Mouse (Mus musculus) left cerebral cortex, postnatal 14 days (tissue): ENCODE data around the gene Spata25. TPM values are rescaled to one million over a fixed set of nuclear protein-coding genes. Genes with fewer than 3 reads are reported as not detected.
A peak's percentile ranks its signal among the peaks of the same experiment; 100 is the strongest.
"Not testable (repeated sequence)": the region's sequence is repeated elsewhere in the genome, so short reads cannot be mapped to it uniquely, and the experiment has no call there.

Source experiments
- DNase-seq, 2 experiments: peaks; one replicate each; pipeline ENCODE4 v3.0.0; 2021 to 2022; ENCODE audit warnings: low spot score in 2 of 2, mixed read lengths in 1 of 2
- intact Hi-C: fragments of 180-260 bp; cut with DNase I; formaldehyde crosslinking; loops from one replicate; pipeline ENCODE4 v1.15.1; 2025
- total RNA-seq, 2 experiments: library from RNA; stranded (reverse); gene quantifications; 2 replicates each; pipeline ENCODE4 v1.2.3; 2021

The Spata25 gene
- total RNA-seq, 2 experiments from 2014 or later = not detected

- intact Hi-C loops = no loop called here
- DNase-seq = no peak
Measured at GRCm38 (mm10) chr2:164817703-164818102, 10.6 kb downstream of the Spata25 start.

GRCm38 (mm10) chr2:164817206-164817605, 11.1 kb downstream of the Spata25 start:
- intact Hi-C loops = no loop called here
- DNase-seq = no peak

GRCm38 (mm10) chr2:164815821-164816220, 12.5 kb downstream of the Spata25 start:
- intact Hi-C loops = no loop called here
- no peak for DNase-seq

GRCm38 (mm10) chr2:164815348-164815747, 13.0 kb downstream of the Spata25 start:
- DNase-seq = no peak

GRCm38 (mm10) chr2:164813557-164813956, 14.8 kb downstream of the Spata25 start:
- intact Hi-C loops = no loop called here

More at GRCm38 (mm10) chr2:164815348-164815747, 13.0 kb downstream of the Spata25 start:
- intact Hi-C loops = no loop called here

GRCm38 (mm10) chr2:164806614-164807013, 21.7 kb downstream of the Spata25 start:
- intact Hi-C loops = no loop called here
- DNase-seq = no peak

More at GRCm38 (mm10) chr2:164813557-164813956, 14.8 kb downstream of the Spata25 start:
- no peak for DNase-seq

- intact Hi-C loops = no loop called here
- peak in 1 of 2 experiments; percentile 28 for DNase-seq
Measured at GRCm38 (mm10) chr2:164805332-164805718, 23.0 kb downstream of the Spata25 start.

GRCm38 (mm10) chr2:164804533-164805331, 23.6 kb downstream of the Spata25 start, which contains the start of the genes Acot8 and Zswim3:
Acot8 (minus strand) TSS chr2:164804882.
Zswim3 (plus strand) TSS chr2:164805098.
- DNase-seq = peak; percentile 99 to 100
- intact Hi-C loops = no loop called here

- DNase-seq = no peak
- intact Hi-C loops = no loop called here
Measured at GRCm38 (mm10) chr2:164803921-164804313, 24.4 kb downstream of the Spata25 start.

GRCm38 (mm10) chr2:164803201-164803920, 25.0 kb downstream of the Spata25 start:
- intact Hi-C loops = no loop called here
- no peak for DNase-seq

GRCm38 (mm10) chr2:164800252-164801004, 27.9 kb downstream of the Spata25 start:
- intact Hi-C loops = no loop called here
- no peak for DNase-seq

- DNase-seq, intact Hi-C loops: not testable (repeated sequence)
Measured at GRCm38 (mm10) chr2:164798554-164798953, 29.8 kb downstream of the Spata25 start.

- intact Hi-C loops = no loop called here
- no peak for DNase-seq
Measured at GRCm38 (mm10) chr2:164795868-164796267, 32.5 kb downstream of the Spata25 start.

- peak; percentile 87 to 94 for DNase-seq
- intact Hi-C loops = no loop called here
Measured at GRCm38 (mm10) chr2:164794293-164794692, 34.0 kb downstream of the Spata25 start.

- peak; percentile 16 to 46 for DNase-seq
- intact Hi-C loops = no loop called here
Measured at GRCm38 (mm10) chr2:164793772-164794171, 34.6 kb downstream of the Spata25 start.

GRCm38 (mm10) chr2:164793236-164793635, 35.1 kb downstream of the Spata25 start:
- intact Hi-C loops = no loop called here
- DNase-seq = peak; percentile 61

GRCm38 (mm10) chr2:164792400-164793190, 35.7 kb downstream of the Spata25 start:
- no peak for DNase-seq
- intact Hi-C loops = no loop called here

- intact Hi-C loops = no loop called here
- DNase-seq = no peak
Measured at GRCm38 (mm10) chr2:164791841-164792261, 36.5 kb downstream of the Spata25 start.

GRCm38 (mm10) chr2:164790451-164790850, 37.9 kb downstream of the Spata25 start:
- DNase-seq = no peak
- intact Hi-C loops = no loop called here
